In genomic region chr14:3049513-3049800, GRCm38 (mm10) we compare ENCODE assay signal across 10 mouse cellular contexts. TPM values are rescaled to one million over a fixed set of nuclear protein-coding genes. Genes with fewer than 3 reads are reported as not detected.
DNase-seq lines count a peak whose midpoint lies in the region; ATAC-seq and TF ChIP-seq lines count a peak whose summit lies in the region.
"Not testable (repeated sequence)": the region's sequence is repeated elsewhere in the genome, so short reads cannot be mapped to it uniquely, and the experiment has no call there.
"Had no signal": no experiment of that assay in that cellular context is flagged by ENCODE, and none has a peak within 500 bp of the region (broad histone marks: within the 10 kb centered on the region; RNA-seq: fewer than 3 reads in every experiment).

No protein-coding gene starts in this region.

- not testable (repeated sequence) for TF ChIP-seq POLR2A in olfactory bulb, adult 2 months (IDR thresholded peaks at IDR 0.05; ENCODE audit: insufficient read depth, low read depth, low read length)

- H3K27ac ChIP-seq in embryonic facial prominence, embryonic 12.5 days; intestine, embryonic 14.5 days (ENCODE audit: low read depth); left cerebral cortex, adult 2 months; lung, embryonic 15.5 days; olfactory bulb, adult 2 months (ENCODE audit: insufficient read depth, low read depth, low read length): not testable (repeated sequence)
- H3K27ac ChIP-seq in heart, embryonic 10.5 days = peak overlapping the region; percentile 64; the same call in 1 of the 2 replicates

- DNase-seq in adrenal gland, postnatal 36 days = peak; percentile 2 to 14
- peak; percentile 62 for DNase-seq in heart, embryonic 10.5 days (ENCODE audit: low spot score)
- peak; percentile 55 for DNase-seq in intestine, embryonic 14.5 days (ENCODE audit: low spot score)
- DNase-seq in left cerebral cortex, adult 2 months (ENCODE audit: extremely low spot score in 1 of 2, low spot score in 2 of 2) = peak in 1 of 2 experiments; percentile 10
- peak; percentile 18 to 58 for DNase-seq in urinary bladder, postnatal 4 days (ENCODE audit: low spot score in 2 of 2)

- H3K4me3 ChIP-seq in embryonic facial prominence, embryonic 12.5 days = peak overlapping the region; percentile 48
- peak overlapping the region; percentile 58 for H3K4me3 ChIP-seq in heart, embryonic 10.5 days
- H3K4me3 ChIP-seq in intestine, embryonic 14.5 days (ENCODE audit: low read depth, low read length) = peak overlapping the region; percentile 39
- peak overlapping the region; percentile 39 for H3K4me3 ChIP-seq in left cerebral cortex, adult 2 months
- H3K4me3 ChIP-seq in lung, embryonic 15.5 days = peak overlapping the region; percentile 48
- H3K4me3 ChIP-seq in olfactory bulb, adult 2 months (ENCODE audit: insufficient read depth, low read depth, low read length) = peak overlapping the region; percentile 41

- intact Hi-C loops in left cerebral cortex, adult 2 months (cut with DNase I) = not testable (repeated sequence)

- 0% methylated on average over 15 of the region's 20 CpGs for WGBS in embryonic facial prominence, embryonic 12.5 days
- 3% methylated on average over 17 of the region's 20 CpGs for WGBS in heart, embryonic 10.5 days
- WGBS in intestine, embryonic 14.5 days = under 1% methylated on average over 11 of the region's 20 CpGs
- WGBS in lung, embryonic 15.5 days = 0% methylated on average over 14 of the region's 20 CpGs
- 2% methylated on average over 20 of the region's 20 CpGs for WGBS in olfactory bulb, adult 2 months

- TF ChIP-seq CTCF in left cerebral cortex, adult 2 months (IDR thresholded peaks at IDR 0.05); olfactory bulb, adult 2 months (IDR thresholded peaks at IDR 0.05; ENCODE audit: insufficient read depth, low read depth, low read length): not testable (repeated sequence)

- H3K27me3 ChIP-seq in embryonic facial prominence, embryonic 12.5 days; heart, embryonic 10.5 days (ENCODE audit: insufficient read depth, poor library complexity, severe bottlenecking); intestine, embryonic 14.5 days (replicated peaks; ENCODE audit: control insufficient read depth, insufficient read depth, low read length); lung, embryonic 15.5 days: not testable (repeated sequence)

- H3K4me2 ChIP-seq in embryonic facial prominence, embryonic 12.5 days (replicated peaks) = peak overlapping the region; percentile 69
- peak overlapping the region; percentile 57 for H3K4me2 ChIP-seq in intestine, embryonic 14.5 days (ENCODE audit: low read length)
- peak overlapping the region; percentile 85 for H3K4me2 ChIP-seq in lung, embryonic 15.5 days

- H3K9me3 ChIP-seq in embryonic facial prominence, embryonic 12.5 days; heart, embryonic 10.5 days; intestine, embryonic 14.5 days (ENCODE audit: control insufficient read depth, low read length); lung, embryonic 15.5 days: not testable (repeated sequence)

- ATAC-seq in embryonic facial prominence, embryonic 12.5 days (ENCODE audit: insufficient number of reproducible peaks, insufficient read depth, low FRiP score, low TSS enrichment); intestine, embryonic 14.5 days (replicated peaks; ENCODE audit: low FRiP score, low TSS enrichment, low read depth); lung, embryonic 15.5 days (ENCODE audit: borderline replicate concordance, extremely low read depth, low FRiP score, low TSS enrichment): not testable (repeated sequence)

- not testable (repeated sequence) for H3K4me1 ChIP-seq in embryonic facial prominence, embryonic 12.5 days; heart, embryonic 10.5 days; intestine, embryonic 14.5 days (replicated peaks; ENCODE audit: control insufficient read depth, insufficient read depth, low read length); lung, embryonic 15.5 days; olfactory bulb, adult 2 months (ENCODE audit: control insufficient read depth, insufficient read depth, low read length)

- peak overlapping the region; percentile 49 for H3K9ac ChIP-seq in embryonic facial prominence, embryonic 12.5 days
- 0 out of 2 replicates have a peak overlapping the region, but pooled peaks have one; percentile 30 for H3K9ac ChIP-seq in intestine, embryonic 14.5 days (ENCODE audit: low read length)
- peak overlapping the region; percentile 16; the same call in 1 of the 2 replicates for H3K9ac ChIP-seq in lung, embryonic 15.5 days

- not testable (repeated sequence) for H3K36me3 ChIP-seq in embryonic facial prominence, embryonic 12.5 days; heart, embryonic 10.5 days; intestine, embryonic 14.5 days (ENCODE audit: control insufficient read depth, insufficient read depth, low read length); lung, embryonic 15.5 days

RNA-seq across cellular contexts. Expression of gene Gm2897, which starts 0.4 kb away (rescaled TPM):
- under 1 TPM; 0.17 to 0.20 TPM for total RNA-seq in adrenal gland, postnatal 36 days (2021)
- 3.6 TPM in 2 replicates for polyA plus RNA-seq in embryonic facial prominence, embryonic 12.5 days (2016; fragmentation: Nextera tagmentation; extraction: Ambion mirVana)
- polyA plus RNA-seq in heart, embryonic 10.5 days (2016; fragmentation: Nextera tagmentation; extraction: Ambion mirVana) = 4.6 and 5.6 TPM in 2 replicates
- 2.7 and 3.9 TPM in 2 replicates for polyA plus RNA-seq in intestine, embryonic 14.5 days (2014; fragmentation: Nextera tagmentation; extraction: Ambion mirVana)
- under 1 TPM; 0.59 to 0.63 TPM for total RNA-seq in left cerebral cortex, adult 2 months (2021)
- 1.5 and 2.3 TPM in 2 replicates for polyA plus RNA-seq in lung, embryonic 15.5 days (2015; fragmentation: Nextera tagmentation; extraction: Ambion mirVana)
- polyA plus RNA-seq in olfactory bulb, adult 2 months (2012; ENCODE audit: insufficient read depth, insufficient read length, low replicate concordance, missing spikeins) = not detected in 2 replicates
- total RNA-seq: megakaryocyte-erythroid progenitor cell, adult 5-6 weeks had no signal

RNA-seq across cellular contexts. Expression of gene Gm2888, which starts 19.7 kb away (rescaled TPM):
- not detected for total RNA-seq in adrenal gland, postnatal 36 days (2021)
- polyA plus RNA-seq in embryonic facial prominence, embryonic 12.5 days (2016; fragmentation: Nextera tagmentation; extraction: Ambion mirVana) = not detected in 2 replicates
- polyA plus RNA-seq in heart, embryonic 10.5 days (2016; fragmentation: Nextera tagmentation; extraction: Ambion mirVana) = not detected in 2 replicates
- polyA plus RNA-seq in intestine, embryonic 14.5 days (2014; fragmentation: Nextera tagmentation; extraction: Ambion mirVana) = not detected in 2 replicates
- not detected for total RNA-seq in left cerebral cortex, adult 2 months (2021)
- not detected in 2 replicates for polyA plus RNA-seq in lung, embryonic 15.5 days (2015; fragmentation: Nextera tagmentation; extraction: Ambion mirVana)
- polyA plus RNA-seq in olfactory bulb, adult 2 months (2012; ENCODE audit: insufficient read depth, insufficient read length, low replicate concordance, missing spikeins) = not detected in 2 replicates
- total RNA-seq: layer of hippocampus, adult 8-10 months; megakaryocyte-erythroid progenitor cell, adult 5-6 weeks had no signal
